In genomic region chr3:96102100-96102872, GRCm38 (mm10) we compare ENCODE assay signal across 8 mouse cellular contexts. TPM values are rescaled to one million over a fixed set of nuclear protein-coding genes. Genes with fewer than 3 reads are reported as not detected.
A peak's percentile ranks its signal among the peaks of the same experiment; 100 is the strongest.
DNase-seq lines count a peak whose midpoint lies in the region; ATAC-seq lines count a peak whose summit lies in the region.

No protein-coding gene starts in this region.

- H3K27me3 ChIP-seq in intestine, embryonic 14.5 days (replicated peaks; ENCODE audit: control insufficient read depth, insufficient read depth, low read length), result no peaks in the 10 kb centered on the region
- H3K27me3 ChIP-seq in limb, embryonic 11.5 days (ENCODE audit: control insufficient read depth, insufficient read depth, low read length), result no peaks in the 10 kb centered on the region
- no peaks in the 10 kb centered on the region; the same call in 1 of the 2 replicates for H3K27me3 ChIP-seq in midbrain, embryonic 11.5 days (ENCODE audit: control insufficient read depth, insufficient read depth, low read length)
- no peaks in the 10 kb centered on the region for H3K27me3 ChIP-seq in splenic B cell, adult 2 months (ENCODE audit: control insufficient read depth, insufficient read depth, low read length, poor library complexity, severe bottlenecking)

- no peak for ATAC-seq in intestine, embryonic 14.5 days (replicated peaks; ENCODE audit: low FRiP score, low TSS enrichment, low read depth)
- no peak for ATAC-seq in limb, embryonic 11.5 days (ENCODE audit: insufficient number of reproducible peaks, low FRiP score, low TSS enrichment, low read depth)
- ATAC-seq in midbrain, embryonic 11.5 days (ENCODE audit: low FRiP score), result peak; percentile 22; the same call in 1 of the 2 replicates

- no peak overlapping the region for H3K27ac ChIP-seq in intestine, embryonic 14.5 days (ENCODE audit: low read depth)
- H3K27ac ChIP-seq in limb, embryonic 11.5 days (replicated peaks; ENCODE audit: low read depth, low read length), result no peak overlapping the region
- no peak overlapping the region for H3K27ac ChIP-seq in midbrain, embryonic 11.5 days (ENCODE audit: low read depth, low read length)

- H3K36me3 ChIP-seq in intestine, embryonic 14.5 days (ENCODE audit: control insufficient read depth, insufficient read depth, low read length), result no peaks in the 10 kb centered on the region
- H3K36me3 ChIP-seq in limb, embryonic 11.5 days (ENCODE audit: control insufficient read depth, insufficient read depth, low read length), result no peaks in the 10 kb centered on the region
- no peaks in the 10 kb centered on the region for H3K36me3 ChIP-seq in midbrain, embryonic 11.5 days (ENCODE audit: control insufficient read depth, insufficient read depth, low read length)
- no peaks in the 10 kb centered on the region for H3K36me3 ChIP-seq in splenic B cell, adult 2 months (ENCODE audit: control insufficient read depth, insufficient read depth, low read length, poor library complexity, severe bottlenecking)

- peak; percentile 22 for DNase-seq in gastrocnemius, adult 18-20 months (ENCODE audit: low spot score)
- no peak for DNase-seq in gastrocnemius, postnatal 36 days
- DNase-seq in cerebellum, adult 9-10 months, result peak; percentile 47
- DNase-seq in frontal cortex, postnatal 10 days (ENCODE audit: low spot score in 2 of 2), result peak; percentile 22 to 34
- peak; percentile 68 for DNase-seq in intestine, embryonic 14.5 days (ENCODE audit: low spot score)
- DNase-seq in limb, embryonic 11.5 days (ENCODE audit: low spot score), result peak; percentile 64
- DNase-seq in midbrain, embryonic 11.5 days (ENCODE audit: low spot score, missing footprints), result peak; percentile 91
- peak; percentile 75 for DNase-seq in splenic B cell, adult 2 months (ENCODE audit: low read depth, low spot score)

- no peaks in the 10 kb centered on the region for H3K9me3 ChIP-seq in intestine, embryonic 14.5 days (ENCODE audit: control insufficient read depth, low read length)
- H3K9me3 ChIP-seq in limb, embryonic 11.5 days (ENCODE audit: control insufficient read depth, low read length), result no peaks in the 10 kb centered on the region
- H3K9me3 ChIP-seq in midbrain, embryonic 11.5 days (ENCODE audit: control insufficient read depth, low read length), result no peaks in the 10 kb centered on the region

- H3K4me1 ChIP-seq in intestine, embryonic 14.5 days (replicated peaks; ENCODE audit: control insufficient read depth, insufficient read depth, low read length), result peaks cover 26% of the 10 kb centered on the region
- peaks cover 2% of the 10 kb centered on the region; the same call in 1 of the 2 replicates for H3K4me1 ChIP-seq in limb, embryonic 11.5 days (ENCODE audit: control insufficient read depth, insufficient read depth, low read length)
- peaks cover 13% of the 10 kb centered on the region for H3K4me1 ChIP-seq in midbrain, embryonic 11.5 days (ENCODE audit: control insufficient read depth, insufficient read depth, low read length)

- WGBS in intestine, embryonic 14.5 days, result 19% methylated on average over 14 of the region's 14 CpGs
- WGBS in limb, embryonic 11.5 days, result 28% methylated on average over 14 of the region's 14 CpGs
- 17% methylated on average over 14 of the region's 14 CpGs for WGBS in midbrain, embryonic 11.5 days

- no peak overlapping the region for H3K9ac ChIP-seq in intestine, embryonic 14.5 days (ENCODE audit: low read length)
- no peak overlapping the region for H3K9ac ChIP-seq in limb, embryonic 11.5 days (ENCODE audit: low read length)
- H3K9ac ChIP-seq in midbrain, embryonic 11.5 days (ENCODE audit: low read length), result no peak overlapping the region

- H3K4me2 ChIP-seq in intestine, embryonic 14.5 days (ENCODE audit: low read length), result peak overlapping the region; percentile 52
- peak overlapping the region; percentile 10; the same call in 1 of the 2 replicates for H3K4me2 ChIP-seq in limb, embryonic 11.5 days (ENCODE audit: low read depth, severe bottlenecking)
- H3K4me2 ChIP-seq in midbrain, embryonic 11.5 days, result peak overlapping the region; percentile 40

- intact Hi-C loops in gastrocnemius, postnatal 36 days (cut with DNase I), result no loop called here

- H3K4me3 ChIP-seq in intestine, embryonic 14.5 days (ENCODE audit: low read depth, low read length), result peak overlapping the region; percentile 16; the same call in 1 of the 2 replicates
- no peak overlapping the region for H3K4me3 ChIP-seq in limb, embryonic 11.5 days (ENCODE audit: low read depth, low read length)
- peak overlapping the region; percentile 13; the same call in 1 of the 2 replicates for H3K4me3 ChIP-seq in midbrain, embryonic 11.5 days (ENCODE audit: low read depth, low read length)

RNA-seq across cellular contexts. Expression of gene Otud7b, which starts 2.0 kb away (rescaled TPM):
- total RNA-seq in gastrocnemius, adult 18-20 months (2021), result 10 to 100 TPM; 57.4 to 58.2 TPM
- 10 to 100 TPM; 46.6 to 49.0 TPM for total RNA-seq in gastrocnemius, postnatal 36 days (2021)
- polyA plus RNA-seq in intestine, embryonic 14.5 days (2014; fragmentation: Nextera tagmentation; extraction: Ambion mirVana), result 14.0 and 14.8 TPM in 2 replicates
- 9.7 and 14.2 TPM in 2 replicates for polyA plus RNA-seq in limb, embryonic 11.5 days (2014; fragmentation: Nextera tagmentation; extraction: Ambion mirVana)
- 8.8 and 9.4 TPM in 2 replicates for polyA plus RNA-seq in midbrain, embryonic 11.5 days (2014; fragmentation: Nextera tagmentation; extraction: Ambion mirVana)

RNA-seq across cellular contexts. Expression of gene Vps45, which starts 44.0 kb away (rescaled TPM):
- 10 to 100 TPM; 19.6 to 19.8 TPM for total RNA-seq in gastrocnemius, adult 18-20 months (2021)
- total RNA-seq in gastrocnemius, postnatal 36 days (2021), result 10 to 100 TPM; 13.4 to 17.5 TPM
- 20.6 and 25.8 TPM in 2 replicates for polyA plus RNA-seq in intestine, embryonic 14.5 days (2014; fragmentation: Nextera tagmentation; extraction: Ambion mirVana)
- 19.5 and 22.7 TPM in 2 replicates for polyA plus RNA-seq in limb, embryonic 11.5 days (2014; fragmentation: Nextera tagmentation; extraction: Ambion mirVana)
- 24.7 and 29.5 TPM in 2 replicates for polyA plus RNA-seq in midbrain, embryonic 11.5 days (2014; fragmentation: Nextera tagmentation; extraction: Ambion mirVana)

RNA-seq across cellular contexts. Expression of gene Mtmr11, which starts 59.5 kb away (rescaled TPM):
- 1 to 10 TPM; 2.0 to 3.1 TPM for total RNA-seq in gastrocnemius, adult 18-20 months (2021)
- total RNA-seq in gastrocnemius, postnatal 36 days (2021), result 1 to 10 TPM; 1.6 to 2.3 TPM
- polyA plus RNA-seq in intestine, embryonic 14.5 days (2014; fragmentation: Nextera tagmentation; extraction: Ambion mirVana), result 27.7 and 28.8 TPM in 2 replicates
- polyA plus RNA-seq in limb, embryonic 11.5 days (2014; fragmentation: Nextera tagmentation; extraction: Ambion mirVana), result 22.7 and 24.9 TPM in 2 replicates
- polyA plus RNA-seq in midbrain, embryonic 11.5 days (2014; fragmentation: Nextera tagmentation; extraction: Ambion mirVana), result 10.5 and 12.8 TPM in 2 replicates

Comparison
In these comparisons a context has a peak if more than half of its experiments do, and no peak if none do; other contexts are left out.
1. DNase-seq: peak in gastrocnemius, adult 18-20 months (single experiment), cerebellum, adult 9-10 months (single experiment), frontal cortex, postnatal 10 days (2 of 2), intestine, embryonic 14.5 days (single experiment), limb, embryonic 11.5 days (single experiment), midbrain, embryonic 11.5 days (single experiment) and splenic B cell, adult 2 months (single experiment); none in gastrocnemius, postnatal 36 days (0 of 2).
2. Peak in every context shown above with its lines, with median percentiles within 50 percentile points of each other: H3K4me2 ChIP-seq.